Mouse (Mus musculus) intestine, embryonic 15.5 days (tissue): ENCODE data around the gene Gprc5d. TPM values are rescaled to one million over a fixed set of nuclear protein-coding genes. Genes with fewer than 3 reads are reported as not detected.

Experiments used
- ATAC-seq: fragments of 200-750 bp; cut with Nextera tagmentation; 2 replicates; pipeline ENCODE4 v1.8.0; 2017; ENCODE audit warnings: moderate TSS enrichment, moderate library complexity
- H3K27ac ChIP-seq: fragments of 300-500 bp; sonication (generic); 2 replicates; pipeline ENCODE4 v1.5.1; 2015; ENCODE audit warnings: mild to moderate bottlenecking, inconsistent platforms
- H3K27me3 ChIP-seq: fragments of 300-500 bp; sonication (generic); replicated peaks from 2 replicates; pipeline ENCODE4 v1.6.1; 2015; ENCODE audit warnings: inconsistent platforms
- H3K36me3 ChIP-seq: fragments of 300-500 bp; sonication (generic); 2 replicates; pipeline ENCODE4 v1.6.1; 2015; ENCODE audit warnings: inconsistent platforms
- H3K4me1 ChIP-seq: fragments of 300-500 bp; sonication (generic); replicated peaks from 2 replicates; pipeline ENCODE4 v1.6.1; 2015; ENCODE audit warnings: inconsistent platforms
- H3K4me2 ChIP-seq: fragments of 300-500 bp; sonication (generic); replicated peaks from 2 replicates; pipeline ENCODE4 v1.6.1; 2015; ENCODE audit warnings: mild to moderate bottlenecking, inconsistent platforms
- H3K4me3 ChIP-seq: fragments of 300-500 bp; sonication (generic); replicated peaks from 2 replicates; pipeline ENCODE4 v1.5.1; 2015; ENCODE audit warnings: inconsistent platforms
- H3K9ac ChIP-seq: fragments of 300-500 bp; sonication (generic); 2 replicates; pipeline ENCODE4 v1.6.1; 2015; ENCODE audit warnings: inconsistent platforms
- H3K9me3 ChIP-seq: fragments of 300-500 bp; sonication (generic); 2 replicates; pipeline ENCODE4 v1.6.1; 2016; ENCODE audit warnings: inconsistent platforms
- WGBS: fragments of 180-500 bp; shearing (Covaris S2); methylation state at CpG from one replicate; pipeline ENCODE4 v1.1.7; 2015; 5-methylcytosine and 5-hydroxymethylcytosine counted together
- polyA plus RNA-seq: library from polyadenylated mRNA; unstranded; fragments of >200 nt; fragmentation: Nextera tagmentation; extraction: Ambion mirVana; gene quantifications from 2 replicates; pipeline ENCODE4 v1.2.1, GENCODE M21; 2015

Gene Gprc5d
- polyA plus RNA-seq, 1 experiment from 2014 or later: not detected

GRCm38 (mm10) chr6:135133486-135133885 lies 15.4 kb upstream of the Gprc5d start:
- no peak overlapping the region for H3K9ac ChIP-seq
- 0 out of 2 replicates have a peak, but pooled peaks cover 6% of the 10 kb centered on the region for H3K4me1 ChIP-seq
- no peaks in the 10 kb centered on the region for H3K27me3 ChIP-seq
- no peaks in the 10 kb centered on the region for H3K36me3 ChIP-seq
- no peak overlapping the region for H3K27ac ChIP-seq
- WGBS: 96% methylated on average over 9 of the region's 9 CpGs
- no peak for ATAC-seq
- no peak overlapping the region for H3K4me3 ChIP-seq
- no peaks in the 10 kb centered on the region for H3K9me3 ChIP-seq
- no peak overlapping the region for H3K4me2 ChIP-seq

- no peaks in the 10 kb centered on the region for H3K36me3 ChIP-seq
- ATAC-seq: no peak
- no peak overlapping the region for H3K4me2 ChIP-seq
- no peaks in the 10 kb centered on the region for H3K27me3 ChIP-seq
- no peak overlapping the region for H3K9ac ChIP-seq
- no peak overlapping the region for H3K27ac ChIP-seq
- WGBS: 89% methylated on average over 7 of the region's 7 CpGs
- H3K9me3 ChIP-seq: no peaks in the 10 kb centered on the region
- 0 out of 2 replicates have a peak, but pooled peaks cover 4% of the 10 kb centered on the region for H3K4me1 ChIP-seq
- H3K4me3 ChIP-seq: no peak overlapping the region
These were observed 15.0 kb upstream of the Gprc5d start for GRCm38 (mm10) chr6:135133086-135133485.

- ATAC-seq: no peak
- Histone ChIP-seq H3K36me3 (no peaks in the 10 kb centered on the region), H3K9ac (no peak overlapping the region), H3K27ac (no peak overlapping the region), H3K4me1 (no peaks in the 10 kb centered on the region), H3K9me3 (no peaks in the 10 kb centered on the region), H3K4me3 (no peak overlapping the region), H3K27me3 (no peaks in the 10 kb centered on the region), H3K4me2 (no peak overlapping the region)
- 54% methylated on average over 5 of the region's 5 CpGs for WGBS
These were observed 6.8 kb upstream of the Gprc5d start for GRCm38 (mm10) chr6:135124755-135125380.

- Histone ChIP-seq H3K9ac (no peak overlapping the region), H3K27ac (no peak overlapping the region), H3K4me1 (no peaks in the 10 kb centered on the region), H3K36me3 (no peaks in the 10 kb centered on the region), H3K4me3 (no peak overlapping the region), H3K9me3 (no peaks in the 10 kb centered on the region), H3K4me2 (no peak overlapping the region), H3K27me3 (no peaks in the 10 kb centered on the region)
- ATAC-seq: no peak
- 93% methylated on average over 8 of the region's 8 CpGs for WGBS
These were observed 1.6 kb downstream of the Gprc5d start for GRCm38 (mm10) chr6:135116479-135116878.

- H3K27me3 ChIP-seq: no peaks in the 10 kb centered on the region
- no peak overlapping the region for H3K27ac ChIP-seq
- H3K4me3 ChIP-seq: no peak overlapping the region
- no peaks in the 10 kb centered on the region for H3K9me3 ChIP-seq
- H3K36me3 ChIP-seq: no peaks in the 10 kb centered on the region
- no peak overlapping the region for H3K9ac ChIP-seq
- ATAC-seq: no peak
- WGBS: 29% methylated on average over 6 of the region's 6 CpGs
- no peaks in the 10 kb centered on the region for H3K4me1 ChIP-seq
- no peak overlapping the region for H3K4me2 ChIP-seq
These were observed 5.0 kb downstream of the Gprc5d start for GRCm38 (mm10) chr6:135113114-135113436.

GRCm38 (mm10) chr6:135112411-135113113 lies 5.5 kb downstream of the Gprc5d start:
- no peak for ATAC-seq
- H3K4me1 ChIP-seq: no peaks in the 10 kb centered on the region
- H3K27ac ChIP-seq: no peak overlapping the region
- 20% methylated on average over 7 of the region's 7 CpGs for WGBS
- H3K4me3 ChIP-seq: no peak overlapping the region
- H3K9ac ChIP-seq: no peak overlapping the region
- H3K27me3 ChIP-seq: no peaks in the 10 kb centered on the region
- no peaks in the 10 kb centered on the region for H3K9me3 ChIP-seq
- H3K36me3 ChIP-seq: no peaks in the 10 kb centered on the region
- no peak overlapping the region for H3K4me2 ChIP-seq

GRCm38 (mm10) chr6:135107014-135107413 lies 11.1 kb downstream of the Gprc5d start:
- 89% methylated on average over 6 of the region's 6 CpGs for WGBS
- Histone ChIP-seq H3K4me1 (no peaks in the 10 kb centered on the region), H3K4me2 (no peak overlapping the region), H3K36me3 (no peaks in the 10 kb centered on the region), H3K4me3 (no peak overlapping the region), H3K27ac (no peak overlapping the region), H3K9me3 (no peaks in the 10 kb centered on the region), H3K9ac (no peak overlapping the region), H3K27me3 (no peaks in the 10 kb centered on the region)
- no peak for ATAC-seq

GRCm38 (mm10) chr6:135102736-135103303 lies 15.3 kb downstream of the Gprc5d start:
- Histone ChIP-seq H3K4me2 (no peak overlapping the region), H3K4me1 (no peaks in the 10 kb centered on the region), H3K27ac (no peak overlapping the region), H3K4me3 (no peak overlapping the region), H3K9me3 (no peaks in the 10 kb centered on the region), H3K9ac (no peak overlapping the region), H3K36me3 (no peaks in the 10 kb centered on the region), H3K27me3 (no peaks in the 10 kb centered on the region)
- no peak for ATAC-seq
- 57% methylated on average over 5 of the region's 5 CpGs for WGBS

GRCm38 (mm10) chr6:135100787-135101472 lies 17.2 kb downstream of the Gprc5d start:
- WGBS: 82% methylated on average over 15 of the region's 15 CpGs
- Histone ChIP-seq H3K4me2 (no peak overlapping the region), H3K9me3 (no peaks in the 10 kb centered on the region), H3K4me3 (no peak overlapping the region), H3K36me3 (no peaks in the 10 kb centered on the region), H3K27me3 (no peaks in the 10 kb centered on the region), H3K9ac (no peak overlapping the region), H3K4me1 (no peaks in the 10 kb centered on the region), H3K27ac (no peak overlapping the region)
- ATAC-seq: no peak

GRCm38 (mm10) chr6:135092798-135093470 lies 25.1 kb downstream of the Gprc5d start:
- no peaks in the 10 kb centered on the region for H3K9me3 ChIP-seq
- H3K9ac ChIP-seq: no peak overlapping the region
- no peak overlapping the region for H3K4me3 ChIP-seq
- no peak for ATAC-seq
- H3K4me2 ChIP-seq: no peak overlapping the region
- H3K36me3 ChIP-seq: no peaks in the 10 kb centered on the region
- no peak overlapping the region for H3K27ac ChIP-seq
- no peaks in the 10 kb centered on the region for H3K27me3 ChIP-seq
- no peaks in the 10 kb centered on the region for H3K4me1 ChIP-seq
- WGBS: 92% methylated on average over 12 of the region's 12 CpGs

GRCm38 (mm10) chr6:135090661-135091060 lies 27.4 kb downstream of the Gprc5d start:
- H3K36me3 ChIP-seq: no peaks in the 10 kb centered on the region
- H3K4me3 ChIP-seq: no peak overlapping the region
- no peaks in the 10 kb centered on the region for H3K9me3 ChIP-seq
- no peaks in the 10 kb centered on the region for H3K4me1 ChIP-seq
- no peak for ATAC-seq
- 78% methylated on average over 4 of the region's 4 CpGs for WGBS
- no peak overlapping the region for H3K4me2 ChIP-seq
- H3K27ac ChIP-seq: no peak overlapping the region
- H3K27me3 ChIP-seq: no peaks in the 10 kb centered on the region
- no peak overlapping the region for H3K9ac ChIP-seq

- Histone ChIP-seq H3K4me3 (no peak overlapping the region), H3K27me3 (no peaks in the 10 kb centered on the region), H3K9me3 (no peaks in the 10 kb centered on the region), H3K4me1 (no peaks in the 10 kb centered on the region), H3K4me2 (no peak overlapping the region), H3K27ac (no peak overlapping the region), H3K9ac (no peak overlapping the region), H3K36me3 (no peaks in the 10 kb centered on the region)
- ATAC-seq: no peak
- 34% methylated on average over 8 of the region's 8 CpGs for WGBS
These were observed 28.3 kb downstream of the Gprc5d start for GRCm38 (mm10) chr6:135089786-135090185.
